Mouse (Mus musculus) hindbrain, embryonic 16.5 days (tissue): ENCODE results near the gene Hoxc12. TPM values are rescaled to one million over a fixed set of nuclear protein-coding genes. Genes with fewer than 3 reads are reported as not detected.

ENCODE experiments used
- ATAC-seq: fragments of 200-750 bp; cut with Nextera tagmentation; 2 replicates; pipeline ENCODE4 v1.8.0; 2017; ENCODE audit warnings: moderate TSS enrichment, moderate library complexity
- H3K27ac ChIP-seq: fragments of 300-500 bp; sonication (generic); 2 replicates; pipeline ENCODE4 v1.5.1; 2014; ENCODE audit warnings: low read depth, mild to moderate bottlenecking, control low read depth, low read length, moderate library complexity
- H3K27me3 ChIP-seq: fragments of 300-500 bp; sonication (generic); replicated peaks from 2 replicates; pipeline ENCODE4 v1.6.1; 2014; ENCODE audit warnings: low read length; ENCODE audit not compliant: control insufficient read depth, insufficient read depth
- H3K36me3 ChIP-seq: fragments of 300-500 bp; sonication (generic); 2 replicates; pipeline ENCODE4 v1.6.1; 2014; ENCODE audit warnings: mild to moderate bottlenecking, low read length, moderate library complexity, mixed read lengths; ENCODE audit not compliant: control insufficient read depth, insufficient read depth
- H3K4me1 ChIP-seq: fragments of 300-500 bp; sonication (generic); 2 replicates; pipeline ENCODE4 v1.6.1; 2014; ENCODE audit warnings: low read depth, low read length; ENCODE audit not compliant: control insufficient read depth, insufficient read depth
- H3K4me2 ChIP-seq: fragments of 300-500 bp; sonication (generic); 2 replicates; pipeline ENCODE4 v1.6.1; 2014; ENCODE audit warnings: mild to moderate bottlenecking, low read length, control low read depth, moderate library complexity
- H3K4me3 ChIP-seq: fragments of 300-500 bp; sonication (generic); 2 replicates; pipeline ENCODE4 v1.5.1; 2014; ENCODE audit warnings: mild to moderate bottlenecking, low read length, control low read depth, moderate library complexity
- H3K9ac ChIP-seq: fragments of 300-500 bp; sonication (generic); 2 replicates; pipeline ENCODE4 v1.6.1; 2014; ENCODE audit warnings: low read depth, mild to moderate bottlenecking, control low read depth, low read length, moderate library complexity
- H3K9me3 ChIP-seq: fragments of 300-500 bp; sonication (generic); 2 replicates; pipeline ENCODE4 v1.6.1; 2014; ENCODE audit warnings: mild to moderate bottlenecking, low read length, moderate library complexity; ENCODE audit not compliant: control insufficient read depth
- WGBS: fragments of 180-500 bp; shearing (Covaris S2); extraction: QIAGEN DNeasy Blood & Tissue Kit; methylation state at CpG from one replicate; pipeline ENCODE4 v1.1.7; 2014; 5-methylcytosine and 5-hydroxymethylcytosine counted together
- polyA plus RNA-seq: library from polyadenylated mRNA; unstranded; fragments of >200 nt; fragmentation: Nextera tagmentation; extraction: Ambion mirVana; gene quantifications from 2 replicates; pipeline ENCODE4 v1.2.1, GENCODE M21; 2015

The Hoxc12 gene
- polyA plus RNA-seq, 1 experiment from 2014 or later, result not detected

DNA sequence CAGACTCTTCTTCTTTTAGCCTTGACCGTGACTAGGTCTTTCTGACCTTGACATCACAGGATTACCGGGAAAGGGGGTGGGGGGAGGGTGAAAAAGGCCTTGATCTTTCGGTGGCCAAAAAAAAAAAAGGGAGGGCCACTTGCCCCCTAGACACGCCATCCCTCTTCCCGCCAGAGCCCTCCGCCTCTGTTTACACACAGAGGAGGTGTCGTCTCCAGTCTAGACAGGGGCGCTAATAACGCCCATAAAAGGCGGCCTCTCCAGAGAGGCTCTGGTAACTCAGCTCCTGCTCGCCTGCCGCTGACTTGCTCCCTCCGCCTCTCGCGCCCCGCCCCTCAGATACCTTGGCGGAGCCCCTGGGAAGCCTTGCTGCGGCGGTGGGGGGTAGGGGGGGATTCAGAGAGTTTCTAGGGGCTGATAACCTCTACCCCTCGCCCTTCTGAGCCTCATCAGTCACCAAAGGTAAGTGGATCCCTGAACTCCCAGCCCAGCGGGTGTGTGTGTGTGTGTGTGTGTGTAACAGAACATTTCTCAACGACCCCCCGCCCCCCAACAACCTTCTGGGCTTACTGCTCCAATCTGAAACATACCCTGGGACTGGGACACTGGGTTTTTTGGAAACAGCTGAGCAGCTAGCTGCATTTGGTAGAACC, 4.7 kb upstream of the Hoxc12 start:
- no peaks in the 10 kb centered on the region; the same call in 1 of the 2 replicates for H3K9me3 ChIP-seq
- WGBS, result 2% methylated on average over 22 of the region's 23 CpGs
- H3K36me3 ChIP-seq, result no peaks in the 10 kb centered on the region
- H3K4me3 ChIP-seq, result no peak overlapping the region
- peaks cover 82% of the 10 kb centered on the region for H3K27me3 ChIP-seq
- no peaks in the 10 kb centered on the region for H3K4me1 ChIP-seq
- no peak overlapping the region for H3K4me2 ChIP-seq
- H3K9ac ChIP-seq, result no peak overlapping the region
- ATAC-seq, result no peak
- no peak overlapping the region for H3K27ac ChIP-seq

DNA sequence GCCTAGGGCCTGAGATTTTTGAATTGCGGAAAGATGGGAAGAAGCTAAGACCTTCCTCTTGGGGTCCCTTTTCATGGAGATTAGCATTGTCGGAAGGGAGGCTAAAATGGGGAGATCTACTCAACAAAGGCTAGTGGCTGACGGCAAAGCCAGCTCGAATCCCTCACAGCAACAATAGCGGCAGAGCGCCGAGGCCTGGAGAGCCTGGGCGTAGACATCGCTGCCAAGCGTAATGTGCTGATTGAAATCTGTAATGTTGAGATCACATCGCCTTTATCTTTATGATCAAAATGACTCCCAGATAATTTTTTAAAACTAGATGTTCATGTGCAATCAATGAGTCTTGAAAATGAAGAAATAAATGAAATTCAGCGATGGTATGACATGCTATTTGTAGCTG, 2.1 kb upstream of the Hoxc12 start:
- H3K4me3 ChIP-seq, result no peak overlapping the region
- no peak overlapping the region for H3K9ac ChIP-seq
- 1% methylated on average over 12 of the region's 12 CpGs for WGBS
- no peak for ATAC-seq
- H3K27me3 ChIP-seq, result peaks cover 83% of the 10 kb centered on the region
- H3K4me2 ChIP-seq, result no peak overlapping the region
- H3K4me1 ChIP-seq, result no peaks in the 10 kb centered on the region
- H3K36me3 ChIP-seq, result no peaks in the 10 kb centered on the region
- no peak overlapping the region for H3K27ac ChIP-seq
- H3K9me3 ChIP-seq, result no peaks in the 10 kb centered on the region

DNA sequence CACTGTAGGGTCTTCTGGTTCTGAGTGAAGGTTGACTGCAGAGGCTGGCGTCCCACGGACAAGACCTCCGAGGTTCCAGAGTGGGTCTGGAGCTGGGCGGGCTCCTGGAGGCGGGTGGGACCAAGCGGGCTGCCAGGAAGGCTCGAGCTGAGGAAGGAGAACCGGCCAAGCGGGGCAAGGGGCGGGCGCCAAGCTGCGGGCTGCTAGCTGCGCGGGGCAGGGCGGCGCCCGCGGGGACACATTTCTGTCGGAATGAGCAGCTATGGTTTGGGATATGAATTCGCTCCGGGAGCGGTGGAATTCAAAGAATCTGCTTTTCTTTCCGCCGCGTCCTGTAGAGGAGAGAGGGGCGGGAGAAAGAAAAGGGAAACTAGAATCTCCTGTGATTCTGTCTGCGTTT, 1.7 kb upstream of the Hoxc12 start:
- H3K36me3 ChIP-seq, result no peaks in the 10 kb centered on the region
- no peak overlapping the region for H3K4me2 ChIP-seq
- WGBS, result 0% methylated on average over 27 of the region's 27 CpGs
- no peaks in the 10 kb centered on the region for H3K9me3 ChIP-seq
- H3K4me3 ChIP-seq, result no peak overlapping the region
- H3K9ac ChIP-seq, result no peak overlapping the region
- ATAC-seq, result no peak
- H3K27ac ChIP-seq, result no peak overlapping the region
- H3K4me1 ChIP-seq, result no peaks in the 10 kb centered on the region
- H3K27me3 ChIP-seq, result peaks cover 84% of the 10 kb centered on the region

DNA sequence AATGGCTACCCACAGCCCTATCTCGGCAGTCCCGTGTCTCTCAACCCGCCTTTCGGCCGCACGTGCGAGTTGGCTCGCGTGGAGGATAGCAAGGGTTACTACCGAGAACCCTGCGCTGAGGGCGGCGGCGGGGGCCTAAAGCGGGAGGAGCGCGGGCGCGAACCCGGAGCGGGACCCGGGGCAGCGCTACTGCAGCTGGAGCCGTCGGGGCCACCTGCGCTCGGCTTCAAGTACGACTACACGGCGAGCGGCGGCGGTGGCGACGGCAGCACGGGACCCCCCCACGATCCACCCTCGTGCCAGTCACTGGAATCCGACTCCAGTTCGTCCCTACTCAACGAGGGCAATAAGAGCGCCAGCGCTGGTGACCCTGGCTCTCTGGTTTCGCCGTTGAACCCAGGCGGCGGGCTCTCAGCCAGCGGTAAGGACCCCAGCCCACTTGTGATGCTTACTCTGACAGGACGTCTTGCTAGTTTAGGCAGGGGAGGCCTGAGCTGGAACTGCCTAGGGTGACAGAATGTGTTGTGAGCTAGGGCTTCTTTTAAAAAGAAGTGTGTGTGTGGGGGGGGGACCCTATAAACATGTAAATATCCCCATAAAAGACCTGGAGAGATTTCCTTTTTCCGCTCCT, 594 bp downstream of the Hoxc12 start:
- no peak overlapping the region for H3K27ac ChIP-seq
- no peaks in the 10 kb centered on the region for H3K9me3 ChIP-seq
- peaks cover 83% of the 10 kb centered on the region for H3K27me3 ChIP-seq
- no peak overlapping the region for H3K9ac ChIP-seq
- H3K4me1 ChIP-seq, result no peaks in the 10 kb centered on the region
- no peak for ATAC-seq
- H3K36me3 ChIP-seq, result no peaks in the 10 kb centered on the region
- WGBS, result under 1% methylated on average over 48 of the region's 50 CpGs
- no peak overlapping the region for H3K4me3 ChIP-seq
- H3K4me2 ChIP-seq, result no peak overlapping the region

DNA sequence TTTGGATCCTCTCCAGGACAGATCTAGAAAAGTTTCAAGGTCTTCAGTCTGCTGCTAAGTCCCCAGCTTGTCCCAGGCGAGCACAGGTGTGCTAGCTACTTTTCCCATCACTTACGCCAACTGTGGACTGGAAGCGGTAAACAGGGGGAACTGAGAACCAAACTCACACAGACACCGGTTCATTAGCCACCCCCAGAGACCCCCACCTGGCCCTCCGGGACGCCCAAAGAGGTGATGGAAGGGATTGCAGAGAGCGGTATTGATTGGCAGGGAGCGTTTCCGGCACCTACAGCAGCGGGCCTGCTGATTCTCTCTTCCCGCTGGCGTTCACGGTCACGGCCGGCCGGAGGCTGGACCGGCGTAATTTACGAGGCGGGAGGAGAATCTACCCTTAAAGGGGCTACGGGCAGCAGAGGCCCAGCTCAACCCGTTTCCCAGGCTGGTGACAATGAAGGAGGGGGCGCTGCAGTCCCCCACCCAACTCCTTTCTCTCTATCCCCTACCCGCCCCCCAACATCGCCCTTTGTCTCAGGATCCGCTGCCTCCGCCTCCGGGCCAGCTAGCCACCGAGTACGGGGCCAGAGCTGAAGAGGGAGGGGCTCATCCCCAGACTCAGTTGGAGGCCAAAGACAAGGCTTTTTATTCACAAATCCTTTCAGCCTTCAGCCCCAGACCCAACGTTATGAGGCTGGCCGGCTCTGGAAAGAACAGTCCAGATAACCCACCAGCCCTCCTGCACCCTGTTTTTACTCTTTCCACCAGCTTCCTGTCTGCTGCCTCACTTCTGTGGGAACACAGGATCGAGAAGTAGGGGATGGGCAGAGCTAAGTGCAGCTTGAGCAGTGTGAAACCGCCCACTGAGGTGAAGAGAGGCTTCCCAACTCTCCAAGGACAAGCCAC, 2.9 kb downstream of the Hoxc12 start:
- H3K27me3 ChIP-seq, result peaks cover 78% of the 10 kb centered on the region
- no peak overlapping the region for H3K9ac ChIP-seq
- H3K9me3 ChIP-seq, result no peaks in the 10 kb centered on the region
- H3K4me3 ChIP-seq, result no peak overlapping the region
- H3K36me3 ChIP-seq, result no peaks in the 10 kb centered on the region
- H3K27ac ChIP-seq, result no peak overlapping the region
- H3K4me1 ChIP-seq, result peaks cover 3% of the 10 kb centered on the region; the same call in 1 of the 2 replicates
- H3K4me2 ChIP-seq, result no peak overlapping the region
- no peak for ATAC-seq
- 2% methylated on average over 34 of the region's 34 CpGs for WGBS

DNA sequence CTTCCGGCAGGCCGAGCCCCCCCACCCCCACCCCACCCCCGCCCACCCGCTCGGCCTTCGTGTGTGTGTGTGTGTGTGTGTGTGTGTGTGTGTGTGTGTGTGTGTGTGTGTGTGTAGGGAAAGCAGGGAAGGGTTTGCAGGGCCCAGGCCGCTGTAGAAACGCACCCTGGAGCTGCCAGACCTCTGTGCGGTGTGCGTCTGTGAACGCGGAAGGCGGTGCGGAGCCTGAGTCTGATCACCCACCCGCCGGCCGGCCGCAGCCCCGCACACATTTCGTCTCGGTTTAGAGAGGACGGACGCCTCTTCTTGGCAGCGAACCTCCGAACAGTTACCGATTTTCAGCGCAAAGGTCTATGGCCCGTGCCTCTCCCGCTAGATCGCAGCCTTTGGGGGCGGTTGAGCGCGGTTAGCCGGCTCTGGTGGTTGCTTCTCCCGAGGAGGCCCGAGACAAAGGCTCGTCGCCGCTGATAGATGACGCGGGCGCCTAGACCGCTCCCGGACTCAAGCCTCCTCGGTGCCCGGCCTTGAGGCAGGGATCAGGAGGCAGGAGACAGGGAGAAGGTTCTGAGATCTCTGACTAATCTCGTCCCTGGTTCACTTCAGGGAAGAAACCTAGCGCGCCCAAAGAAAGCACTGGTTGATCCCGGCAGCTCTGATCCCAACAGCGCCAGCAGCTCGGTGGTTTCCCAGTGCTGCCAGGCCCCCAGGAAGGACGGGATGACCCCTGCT, 6.3 kb downstream of the Hoxc12 start:
- Histone ChIP-seq H3K4me1 (peaks cover 3% of the 10 kb centered on the region; the same call in 1 of the 2 replicates), H3K9ac (no peak overlapping the region), H3K27ac (no peak overlapping the region), H3K4me2 (peak overlapping the region; percentile 36), H3K9me3 (no peaks in the 10 kb centered on the region), H3K27me3 (peaks cover 87% of the 10 kb centered on the region), H3K36me3 (no peaks in the 10 kb centered on the region), H3K4me3 (peak overlapping the region; percentile 16)
- WGBS, result under 1% methylated on average over 42 of the region's 53 CpGs
- ATAC-seq, result no peak

DNA sequence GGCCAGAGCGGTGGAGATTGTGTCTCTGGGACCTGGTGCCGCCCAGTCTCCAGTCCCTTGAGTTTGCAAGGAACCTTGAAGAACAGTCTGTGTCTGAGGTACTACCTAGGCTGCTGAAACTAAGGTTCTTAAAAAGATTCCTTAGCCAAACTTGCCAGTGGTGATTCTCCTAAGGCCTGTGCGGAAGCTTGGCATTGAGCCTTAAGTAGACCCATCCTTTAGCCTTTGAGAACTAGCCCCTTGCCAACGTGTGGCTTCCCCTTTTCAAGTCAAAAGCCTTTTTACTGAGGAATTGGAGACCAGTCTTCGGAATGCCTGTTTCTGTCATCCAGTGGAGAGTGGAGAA, 6.9 kb downstream of the Hoxc12 start:
- Histone ChIP-seq H3K27me3 (peaks cover 87% of the 10 kb centered on the region), H3K9ac (no peak overlapping the region), H3K4me2 (no peak overlapping the region), H3K9me3 (no peaks in the 10 kb centered on the region), H3K36me3 (no peaks in the 10 kb centered on the region), H3K27ac (no peak overlapping the region), H3K4me3 (no peak overlapping the region), H3K4me1 (peaks cover 3% of the 10 kb centered on the region; the same call in 1 of the 2 replicates)
- ATAC-seq, result no peak
- WGBS, result 3% methylated on average over 5 of the region's 5 CpGs

DNA sequence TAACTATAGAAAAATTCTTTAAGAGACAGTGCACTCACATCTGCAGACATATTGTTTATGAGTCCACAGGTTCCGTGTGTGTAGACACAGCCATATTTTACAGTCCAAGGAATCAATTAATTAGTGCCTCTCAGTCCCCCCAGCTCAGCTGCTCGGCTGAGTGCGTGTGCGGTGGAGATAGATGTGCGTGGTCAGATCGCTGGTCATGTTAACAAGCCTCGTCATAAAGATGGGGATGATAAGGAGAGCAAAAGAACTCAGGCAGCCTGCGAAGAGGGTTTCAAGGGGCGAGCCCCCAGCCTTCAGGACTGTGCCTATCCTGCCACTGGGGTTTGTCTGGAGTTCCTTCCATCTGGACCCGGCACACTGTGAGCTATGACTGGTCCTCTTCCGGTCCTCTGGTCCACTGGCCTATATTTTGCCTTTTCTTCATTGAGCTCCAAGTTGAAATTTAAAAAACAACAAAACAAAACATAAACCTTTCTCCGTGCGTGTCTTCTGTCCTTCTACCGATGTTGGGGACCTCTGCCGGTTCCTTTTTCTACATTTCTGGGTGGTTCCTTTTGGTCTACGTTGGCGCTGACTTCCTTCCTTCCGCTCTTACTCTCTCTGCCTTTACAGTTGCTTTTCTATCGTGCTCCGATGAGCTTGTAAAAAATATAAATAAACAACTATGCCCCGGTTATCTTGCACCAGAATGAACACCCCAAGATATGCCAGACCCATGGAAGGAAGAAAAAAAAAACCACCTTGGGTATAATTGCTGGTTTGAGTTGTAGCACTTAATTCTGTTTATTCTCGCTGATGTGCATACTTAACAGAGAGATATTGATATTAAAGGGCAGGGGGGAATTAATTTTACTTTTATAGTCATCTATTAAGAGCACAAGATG, 8.9 kb downstream of the Hoxc12 start:
- H3K27ac ChIP-seq, result no peak overlapping the region
- H3K4me2 ChIP-seq, result no peak overlapping the region
- H3K9me3 ChIP-seq, result no peaks in the 10 kb centered on the region
- ATAC-seq, result no peak
- H3K27me3 ChIP-seq, result peaks cover 84% of the 10 kb centered on the region
- H3K36me3 ChIP-seq, result no peaks in the 10 kb centered on the region
- H3K9ac ChIP-seq, result no peak overlapping the region
- H3K4me1 ChIP-seq, result peaks cover 3% of the 10 kb centered on the region; the same call in 1 of the 2 replicates
- no peak overlapping the region for H3K4me3 ChIP-seq
- WGBS, result 6% methylated on average over 22 of the region's 22 CpGs
